Mouse (Mus musculus): ENCODE data around the gene Maz. TPM values are rescaled to one million over a fixed set of nuclear protein-coding genes. Genes with fewer than 3 reads are reported as not detected.

The Maz gene
- polyA plus RNA-seq, 1 experiment from 2014 or later: 35.7 TPM

GRCm38 (mm10) chr7:127011717-127012116, 15.1 kb downstream of the Maz start:
- H3K27me3 ChIP-seq (replicated peaks; ENCODE audit: control insufficient read depth, insufficient read depth, low read length): no peaks in the 10 kb centered on the region
- WGBS: 74% methylated on average over 2 of the region's 2 CpGs
- no peak for ATAC-seq
- H3K4me2 ChIP-seq (ENCODE audit: low read depth, low read length): no peak overlapping the region
- no peaks in the 10 kb centered on the region for H3K9me3 ChIP-seq (ENCODE audit: control insufficient read depth, low read length)
- 0 out of 2 replicates have a peak overlapping the region, but pooled peaks have one; percentile 1 for H3K27ac ChIP-seq (ENCODE audit: low read length)
- peaks cover 8% of the 10 kb centered on the region; the same call in 1 of the 2 replicates for H3K36me3 ChIP-seq (ENCODE audit: control insufficient read depth, insufficient read depth, low read length)
- H3K9ac ChIP-seq (ENCODE audit: low read depth, low read length): no peak overlapping the region; the same call in 1 of the 2 replicates
- H3K4me1 ChIP-seq (ENCODE audit: control insufficient read depth, insufficient read depth, low read length): peaks cover 35% of the 10 kb centered on the region
- H3K4me3 ChIP-seq (ENCODE audit: low read length): no peak overlapping the region

DNA sequence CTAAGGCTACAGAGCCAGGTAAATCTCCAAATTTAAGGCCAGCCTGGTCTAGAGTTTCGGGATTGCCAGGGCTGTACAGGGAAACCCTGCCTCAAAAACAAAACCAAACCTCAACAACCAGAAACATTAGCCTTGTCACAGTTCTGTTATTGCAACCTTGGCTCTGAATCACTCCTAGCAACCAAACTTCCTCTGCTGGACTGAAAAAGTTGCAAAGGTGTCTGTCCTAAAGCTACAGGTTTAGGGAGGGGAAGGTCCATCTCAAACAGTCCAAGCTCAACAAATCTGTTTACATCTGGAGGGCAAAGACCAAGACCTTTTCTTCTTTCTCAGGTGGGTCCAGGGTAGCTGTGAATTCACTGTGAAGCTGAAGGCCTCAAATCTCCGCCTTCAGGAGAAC, 15.8 kb downstream of the Maz start:
- WGBS: 87% methylated on average over 2 of the region's 2 CpGs
- Histone ChIP-seq H3K27me3 (replicated peaks; ENCODE audit: control insufficient read depth, insufficient read depth, low read length) (no peaks in the 10 kb centered on the region), H3K27ac (ENCODE audit: low read length) (peak overlapping the region; percentile 26; the same call in 1 of the 2 replicates)

DNA sequence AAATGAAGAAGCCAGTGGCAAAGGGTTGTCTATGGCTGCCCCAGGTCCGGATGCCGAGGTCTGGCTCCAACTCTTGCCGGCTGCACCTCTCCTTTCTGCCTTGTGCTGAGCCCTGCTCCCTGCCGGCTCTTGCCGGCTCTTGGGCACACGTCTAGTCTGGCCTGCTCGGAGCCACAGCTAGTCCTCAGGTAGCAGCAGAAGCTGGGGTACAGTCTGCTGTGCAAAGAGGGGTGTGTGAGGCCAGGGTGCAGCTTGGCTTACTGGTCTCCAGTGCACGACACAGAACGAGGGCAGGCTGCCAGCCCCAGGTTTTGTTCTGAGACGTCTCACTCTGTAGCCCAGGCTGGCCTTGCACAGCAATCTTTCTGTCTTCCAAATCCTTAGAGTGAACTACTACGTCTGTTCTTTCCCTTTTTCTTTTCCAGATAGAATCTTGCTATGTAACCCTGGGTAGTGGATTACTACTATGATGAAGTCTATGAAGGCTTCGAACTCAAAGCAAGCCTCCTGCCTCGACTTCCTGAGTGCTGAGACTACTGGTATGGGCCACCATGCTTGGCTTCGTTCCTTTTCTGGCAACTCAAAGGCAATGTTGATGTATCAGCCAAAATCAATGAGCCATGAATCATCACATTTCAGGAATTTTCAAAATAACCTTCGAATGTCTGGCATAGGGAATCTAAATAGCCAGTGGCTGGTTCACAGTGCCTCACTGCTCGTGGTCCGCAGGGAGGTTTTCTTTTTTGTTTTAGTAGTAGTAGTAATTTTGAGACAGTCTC, 17.3 kb downstream of the Maz start:
- H3K4me3 ChIP-seq (ENCODE audit: low read length): no peak overlapping the region
- peaks cover 22% of the 10 kb centered on the region for H3K4me1 ChIP-seq (ENCODE audit: control insufficient read depth, insufficient read depth, low read length)
- peaks cover 3% of the 10 kb centered on the region; the same call in 1 of the 2 replicates for H3K36me3 ChIP-seq (ENCODE audit: control insufficient read depth, insufficient read depth, low read length)
- H3K4me2 ChIP-seq (ENCODE audit: low read depth, low read length): 0 out of 2 replicates have a peak overlapping the region, but pooled peaks have one; percentile 15
- peak overlapping the region; percentile 49 for H3K9ac ChIP-seq (ENCODE audit: low read depth, low read length)
- no peaks in the 10 kb centered on the region for H3K9me3 ChIP-seq (ENCODE audit: control insufficient read depth, low read length)
- WGBS: 80% methylated on average over 17 of the region's 17 CpGs
- H3K27me3 ChIP-seq (replicated peaks; ENCODE audit: control insufficient read depth, insufficient read depth, low read length): no peaks in the 10 kb centered on the region
- H3K27ac ChIP-seq (ENCODE audit: low read length): peak overlapping the region; percentile 95
- ATAC-seq: peak; percentile 24

More for the DNA sequence above, 15.8 kb downstream of the Maz start:
- Histone ChIP-seq H3K36me3 (ENCODE audit: control insufficient read depth, insufficient read depth, low read length) (peaks cover 8% of the 10 kb centered on the region; the same call in 1 of the 2 replicates), H3K9ac (ENCODE audit: low read depth, low read length) (no peak overlapping the region), H3K4me2 (ENCODE audit: low read depth, low read length) (no peak overlapping the region), H3K4me3 (ENCODE audit: low read length) (no peak overlapping the region), H3K4me1 (ENCODE audit: control insufficient read depth, insufficient read depth, low read length) (peaks cover 35% of the 10 kb centered on the region), H3K9me3 (ENCODE audit: control insufficient read depth, low read length) (no peaks in the 10 kb centered on the region)
- ATAC-seq: no peak

GRCm38 (mm10) chr7:127008239-127009019, 18.4 kb downstream of the Maz start:
- Histone ChIP-seq H3K4me1 (ENCODE audit: control insufficient read depth, insufficient read depth, low read length) (peaks cover 22% of the 10 kb centered on the region), H3K36me3 (ENCODE audit: control insufficient read depth, insufficient read depth, low read length) (peaks cover 3% of the 10 kb centered on the region; the same call in 1 of the 2 replicates), H3K4me3 (ENCODE audit: low read length) (0 out of 2 replicates have a peak overlapping the region, but pooled peaks have one; percentile 4), H3K27ac (ENCODE audit: low read length) (peak overlapping the region; percentile 95), H3K27me3 (replicated peaks; ENCODE audit: control insufficient read depth, insufficient read depth, low read length) (no peaks in the 10 kb centered on the region), H3K9me3 (ENCODE audit: control insufficient read depth, low read length) (no peaks in the 10 kb centered on the region), H3K4me2 (ENCODE audit: low read depth, low read length) (peak overlapping the region; percentile 13; the same call in 1 of the 2 replicates), H3K9ac (ENCODE audit: low read depth, low read length) (peak overlapping the region; percentile 49)
- 32% methylated on average over 9 of the region's 9 CpGs for WGBS
- ATAC-seq: peak; percentile 96

- Histone ChIP-seq H3K36me3 (ENCODE audit: control insufficient read depth, insufficient read depth, low read length) (no peaks in the 10 kb centered on the region), H3K4me1 (ENCODE audit: control insufficient read depth, insufficient read depth, low read length) (peaks cover 22% of the 10 kb centered on the region), H3K27ac (ENCODE audit: low read length) (peak overlapping the region; percentile 95; the same call in 1 of the 2 replicates), H3K27me3 (replicated peaks; ENCODE audit: control insufficient read depth, insufficient read depth, low read length) (no peaks in the 10 kb centered on the region), H3K9ac (ENCODE audit: low read depth, low read length) (no peak overlapping the region), H3K4me3 (ENCODE audit: low read length) (no peak overlapping the region), H3K4me2 (ENCODE audit: low read depth, low read length) (no peak overlapping the region), H3K9me3 (ENCODE audit: control insufficient read depth, low read length) (no peaks in the 10 kb centered on the region)
- no peak for ATAC-seq
- 85% methylated on average over 6 of the region's 6 CpGs for WGBS
These were observed 19.4 kb downstream of the Maz start for GRCm38 (mm10) chr7:127007313-127008024.

DNA sequence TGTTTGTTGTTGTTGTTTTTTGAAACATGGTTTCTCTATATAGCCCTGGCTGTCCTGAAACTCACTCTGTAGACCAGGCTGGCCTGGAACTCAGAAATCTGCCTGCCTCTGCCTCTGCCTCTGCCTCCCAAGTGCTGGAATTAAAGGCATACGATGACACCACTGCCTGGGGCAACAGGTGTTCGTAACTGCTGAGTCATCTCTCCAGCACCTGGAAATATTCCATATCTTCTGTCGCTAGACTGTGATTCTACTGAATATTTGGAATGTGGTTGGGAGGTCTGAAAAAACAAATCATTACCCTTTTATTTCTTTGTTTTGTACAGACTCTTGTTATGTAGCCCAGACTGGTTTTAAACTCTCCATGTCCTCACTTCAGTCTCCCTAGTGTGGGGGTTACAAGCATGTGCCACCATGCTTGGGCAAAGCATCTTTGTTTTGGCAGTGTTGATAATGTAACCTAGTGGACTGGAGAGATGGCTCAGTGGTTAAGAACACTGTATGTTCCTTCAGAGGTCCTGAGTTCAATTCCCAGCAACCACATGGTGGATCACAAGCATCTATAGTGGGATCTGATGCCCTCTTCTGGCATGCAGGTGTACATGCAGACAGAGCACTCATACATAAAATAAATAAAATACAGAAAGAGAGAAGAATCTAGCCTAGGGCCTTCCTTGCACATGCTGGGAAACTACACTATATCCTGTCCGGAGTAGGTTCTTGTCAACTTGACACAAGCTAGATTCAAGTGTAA, 22.5 kb downstream of the Maz start:
- peak overlapping the region; percentile 5 for H3K27ac ChIP-seq (ENCODE audit: low read length)
- 72% methylated on average over 4 of the region's 4 CpGs for WGBS

GRCm38 (mm10) chr7:127003620-127004019, 23.2 kb downstream of the Maz start:
- H3K27ac ChIP-seq (ENCODE audit: low read length): peak overlapping the region; percentile 60
- peaks cover 5% of the 10 kb centered on the region for H3K4me1 ChIP-seq (ENCODE audit: control insufficient read depth, insufficient read depth, low read length)
- H3K4me2 ChIP-seq (ENCODE audit: low read depth, low read length): peak overlapping the region; percentile 35
- no peaks in the 10 kb centered on the region for H3K27me3 ChIP-seq (replicated peaks; ENCODE audit: control insufficient read depth, insufficient read depth, low read length)
- no peak overlapping the region for H3K9ac ChIP-seq (ENCODE audit: low read depth, low read length)
- peak; percentile 77 for ATAC-seq
- H3K4me3 ChIP-seq (ENCODE audit: low read length): peak overlapping the region; percentile 16; the same call in 1 of the 2 replicates
- H3K9me3 ChIP-seq (ENCODE audit: control insufficient read depth, low read length): no peaks in the 10 kb centered on the region
- 67% methylated on average over 5 of the region's 5 CpGs for WGBS
- no peaks in the 10 kb centered on the region for H3K36me3 ChIP-seq (ENCODE audit: control insufficient read depth, insufficient read depth, low read length)

More for the DNA sequence above, 22.5 kb downstream of the Maz start:
- H3K9me3 ChIP-seq (ENCODE audit: control insufficient read depth, low read length): no peaks in the 10 kb centered on the region
- ATAC-seq: no peak
- no peak overlapping the region for H3K9ac ChIP-seq (ENCODE audit: low read depth, low read length)
- H3K4me3 ChIP-seq (ENCODE audit: low read length): no peak overlapping the region
- no peaks in the 10 kb centered on the region for H3K27me3 ChIP-seq (replicated peaks; ENCODE audit: control insufficient read depth, insufficient read depth, low read length)
- H3K36me3 ChIP-seq (ENCODE audit: control insufficient read depth, insufficient read depth, low read length): no peaks in the 10 kb centered on the region
- H3K4me1 ChIP-seq (ENCODE audit: control insufficient read depth, insufficient read depth, low read length): peaks cover 10% of the 10 kb centered on the region
- no peak overlapping the region; the same call in 1 of the 2 replicates for H3K4me2 ChIP-seq (ENCODE audit: low read depth, low read length)

GRCm38 (mm10) chr7:126999568-126999967, 27.3 kb downstream of the Maz start:
- WGBS: 75% methylated on average over 10 of the region's 10 CpGs
- H3K27ac ChIP-seq (ENCODE audit: low read length): no peak overlapping the region
- no peak overlapping the region for H3K9ac ChIP-seq (ENCODE audit: low read depth, low read length)
- no peak for ATAC-seq
- H3K27me3 ChIP-seq (replicated peaks; ENCODE audit: control insufficient read depth, insufficient read depth, low read length): no peaks in the 10 kb centered on the region
- H3K9me3 ChIP-seq (ENCODE audit: control insufficient read depth, low read length): no peaks in the 10 kb centered on the region
- H3K4me3 ChIP-seq (ENCODE audit: low read length): no peak overlapping the region
- H3K36me3 ChIP-seq (ENCODE audit: control insufficient read depth, insufficient read depth, low read length): peaks cover 12% of the 10 kb centered on the region
- H3K4me2 ChIP-seq (ENCODE audit: low read depth, low read length): no peak overlapping the region
- no peaks in the 10 kb centered on the region for H3K4me1 ChIP-seq (ENCODE audit: control insufficient read depth, insufficient read depth, low read length)

Data from intestine, embryonic 16.5 days (tissue).